Comparison of ENCODE assay signal across 39 mouse cellular contexts in genomic region chr5:18004824-18005611, GRCm38 (mm10). TPM values are rescaled to one million over a fixed set of nuclear protein-coding genes. Genes with fewer than 3 reads are reported as not detected.
DNase-seq lines count a peak whose midpoint lies in the region; ATAC-seq and TF ChIP-seq lines count a peak whose summit lies in the region.
"Had no signal": no experiment of that assay in that cellular context is flagged by ENCODE, and none has a peak within 500 bp of the region (broad histone marks: within the 10 kb centered on the region; RNA-seq: fewer than 3 reads in every experiment).

No protein-coding gene starts in this region.

- no peak for TF ChIP-seq POLR2A in testis, adult 2 months (IDR thresholded peaks at IDR 0.05; ENCODE audit: control insufficient read depth, low read depth, low read length)

- H3K9me3 ChIP-seq in hindbrain, embryonic 14.5 days (ENCODE audit: control insufficient read depth, low read length) = no peaks in the 10 kb centered on the region
- H3K9me3 ChIP-seq in hindbrain, embryonic 12.5 days (replicated peaks) = no peaks in the 10 kb centered on the region
- H3K9me3 ChIP-seq: embryonic facial prominence, embryonic 13.5 days; forebrain, embryonic 12.5 days; heart, embryonic 13.5 days; hindbrain, embryonic 15.5 days; intestine, embryonic 15.5 days; limb, embryonic 10.5 days; limb, embryonic 15.5 days; liver, embryonic 13.5 days; megakaryocyte, embryonic 14.5 days; stomach, embryonic 15.5 days had no signal

- no peak for TF ChIP-seq CTCF in gastrocnemius, adult 2 months (IDR thresholded peaks at IDR 0.05)
- no peak for TF ChIP-seq CTCF in testis, adult 2 months (IDR thresholded peaks at IDR 0.05; ENCODE audit: control insufficient read depth, insufficient read depth, insufficient replicate concordance, low read depth, low read length)

- peak; percentile 27; the same call in 1 of the 2 replicates for ATAC-seq in hindbrain, embryonic 14.5 days (ENCODE audit: low FRiP score)
- no peak for ATAC-seq in hindbrain, embryonic 12.5 days (ENCODE audit: low FRiP score)
- ATAC-seq: CD4-positive, CD25-positive, alpha-beta regulatory T cell, adult 4 months; intestine, embryonic 15.5 days; lung, postnatal 0 days had no signal

- DNase-seq in gastrocnemius, adult 2 months = peak; percentile 19
- DNase-seq in gastrocnemius, postnatal 14 days = no peak
- DNase-seq in hindbrain, embryonic 14.5 days (ENCODE audit: low spot score) = no peak
- DNase-seq in testis, postnatal 14 days (ENCODE audit: low spot score) = no peak
- no peak for DNase-seq in adrenal gland, adult 18-20 months (ENCODE audit: low spot score in 2 of 2)
- DNase-seq: adrenal gland, adult 2 months; adrenal gland, postnatal 36 days; cerebellum, adult 8-10 months; cerebellum, postnatal 36 days; embryo, embryonic 11 days; gastrocnemius, postnatal 25 days; heart, postnatal 14 days; kidney, adult 8-10 months; kidney, postnatal 4 days; liver, embryonic 13.5 days; lung, adult 18-20 months; lung, postnatal 4 days; right cerebral cortex, postnatal 25 days; thymus, adult 18-20 months; thymus, postnatal 25 days had no signal

- H3K9ac ChIP-seq in hindbrain, embryonic 14.5 days = no peak overlapping the region
- H3K9ac ChIP-seq in hindbrain, embryonic 12.5 days = no peak overlapping the region
- H3K9ac ChIP-seq: embryonic facial prominence, embryonic 13.5 days; forebrain, embryonic 12.5 days; heart, embryonic 13.5 days; hindbrain, embryonic 15.5 days; intestine, embryonic 15.5 days; limb, embryonic 15.5 days; liver, embryonic 13.5 days; stomach, embryonic 15.5 days had no signal

- peak overlapping the region; percentile 38; the same call in 1 of the 2 replicates for H3K27ac ChIP-seq in gastrocnemius, adult 2 months
- H3K27ac ChIP-seq in hindbrain, embryonic 14.5 days = no peak overlapping the region
- no peak overlapping the region for H3K27ac ChIP-seq in hindbrain, embryonic 12.5 days
- H3K27ac ChIP-seq in testis, adult 2 months (ENCODE audit: control insufficient read depth, insufficient read depth, low read depth, low read length) = peak overlapping the region; percentile 36
- H3K27ac ChIP-seq: embryonic facial prominence, embryonic 13.5 days; forebrain, embryonic 12.5 days; heart, embryonic 13.5 days; hindbrain, embryonic 15.5 days; intestine, embryonic 15.5 days; kidney, postnatal 0 days; limb, embryonic 10.5 days; limb, embryonic 15.5 days; liver, embryonic 13.5 days; stomach, embryonic 15.5 days had no signal

- no peak overlapping the region for H3K4me3 ChIP-seq in gastrocnemius, adult 2 months
- H3K4me3 ChIP-seq in hindbrain, embryonic 14.5 days (replicated peaks; ENCODE audit: low read length) = no peak overlapping the region
- no peak overlapping the region for H3K4me3 ChIP-seq in hindbrain, embryonic 12.5 days
- peak overlapping the region; percentile 53 for H3K4me3 ChIP-seq in testis, adult 2 months (ENCODE audit: control insufficient read depth, low read depth, low read length)
- H3K4me3 ChIP-seq: embryonic facial prominence, embryonic 13.5 days; forebrain, embryonic 12.5 days; heart, embryonic 13.5 days; hindbrain, embryonic 15.5 days; intestine, embryonic 15.5 days; limb, embryonic 10.5 days; limb, embryonic 15.5 days; liver, embryonic 13.5 days; megakaryocyte, embryonic 14.5 days; stomach, embryonic 15.5 days had no signal

- H3K27me3 ChIP-seq in hindbrain, embryonic 14.5 days (ENCODE audit: control insufficient read depth, insufficient read depth, low read length) = no peaks in the 10 kb centered on the region
- no peaks in the 10 kb centered on the region for H3K27me3 ChIP-seq in hindbrain, embryonic 12.5 days
- no peaks in the 10 kb centered on the region for H3K27me3 ChIP-seq in testis, adult 2 months (ENCODE audit: control insufficient read depth, insufficient read depth, low read length)
- H3K27me3 ChIP-seq: embryonic facial prominence, embryonic 13.5 days; forebrain, embryonic 12.5 days; heart, embryonic 13.5 days; hindbrain, embryonic 15.5 days; intestine, embryonic 15.5 days; limb, embryonic 15.5 days; liver, embryonic 13.5 days; megakaryocyte, embryonic 14.5 days; stomach, embryonic 15.5 days had no signal

- WGBS in hindbrain, embryonic 14.5 days = 70% methylated on average over 3 of the region's 3 CpGs
- 60% methylated on average over 3 of the region's 3 CpGs for whole genome bisulfite sequencing in hindbrain, embryonic 12.5 days

- H3K4me2 ChIP-seq in hindbrain, embryonic 14.5 days (replicated peaks) = no peak overlapping the region
- no peak overlapping the region for H3K4me2 ChIP-seq in hindbrain, embryonic 12.5 days (replicated peaks)
- H3K4me2 ChIP-seq: embryonic facial prominence, embryonic 13.5 days; forebrain, embryonic 12.5 days; heart, embryonic 13.5 days; hindbrain, embryonic 15.5 days; intestine, embryonic 15.5 days; limb, embryonic 15.5 days; liver, embryonic 13.5 days; stomach, embryonic 15.5 days had no signal

- no peaks in the 10 kb centered on the region for H3K36me3 ChIP-seq in hindbrain, embryonic 14.5 days (replicated peaks; ENCODE audit: control insufficient read depth, insufficient read depth)
- no peaks in the 10 kb centered on the region for H3K36me3 ChIP-seq in hindbrain, embryonic 12.5 days
- H3K36me3 ChIP-seq in testis, adult 2 months (ENCODE audit: control insufficient read depth, insufficient read depth, low read length) = no peaks in the 10 kb centered on the region
- H3K36me3 ChIP-seq: embryonic facial prominence, embryonic 13.5 days; forebrain, embryonic 12.5 days; heart, embryonic 13.5 days; hindbrain, embryonic 15.5 days; intestine, embryonic 15.5 days; limb, embryonic 10.5 days; limb, embryonic 15.5 days; liver, embryonic 13.5 days; stomach, embryonic 15.5 days had no signal

- no peaks in the 10 kb centered on the region for H3K4me1 ChIP-seq in hindbrain, embryonic 14.5 days (replicated peaks; ENCODE audit: control insufficient read depth, insufficient read depth, low read length)
- no peaks in the 10 kb centered on the region for H3K4me1 ChIP-seq in hindbrain, embryonic 12.5 days
- no peaks in the 10 kb centered on the region; the same call in none of the 2 replicates for H3K4me1 ChIP-seq in testis, adult 2 months (ENCODE audit: control insufficient read depth, insufficient read depth, low read length)
- H3K4me1 ChIP-seq: embryonic facial prominence, embryonic 13.5 days; forebrain, embryonic 12.5 days; heart, embryonic 13.5 days; hindbrain, embryonic 15.5 days; intestine, embryonic 15.5 days; limb, embryonic 10.5 days; limb, embryonic 15.5 days; liver, embryonic 13.5 days; stomach, embryonic 15.5 days had no signal

- intact Hi-C loops in gastrocnemius, adult 2 months (cut with DNase I) = no loop called here
- intact Hi-C loops in gastrocnemius, postnatal 14 days (cut with DNase I; ENCODE audit: low total_unique reads) = no loop called here

RNA-seq across cellular contexts. Expression of gene Gnat3, which starts 42.7 kb away (rescaled TPM):
- total RNA-seq in gastrocnemius, adult 2 months (2021) = under 1 TPM in 1 of 2 experiments, not detected in 1; 0.17 TPM
- total RNA-seq in gastrocnemius, postnatal 14 days (2021) = under 1 TPM in 1 of 2 experiments, not detected in 1; 0.16 TPM
- not detected in 2 replicates for polyA plus RNA-seq in hindbrain, embryonic 14.5 days (2014; fragmentation: Nextera tagmentation; extraction: Ambion mirVana)
- polyA plus RNA-seq in hindbrain, embryonic 12.5 days (2016; fragmentation: Nextera tagmentation; extraction: Ambion mirVana) = 0.78 and 1.4 TPM in 2 replicates
- polyA plus RNA-seq in testis, adult 2 months (2012; rRNA removed) = not detected in 2 replicates
- not detected for total RNA-seq in adrenal gland, adult 18-20 months (2021)
- total RNA-seq: layer of hippocampus, adult 8-10 months; layer of hippocampus, postnatal 25 days; left cerebral cortex, adult 8-10 months; neutrophil, adult 5-6 weeks had no signal
- polyA plus RNA-seq: adrenal gland, adult 2 months; brain, embryonic 14.5 days; CD4-positive, CD25-positive, alpha-beta regulatory T cell, adult 4 months; embryonic facial prominence, embryonic 13.5 days; forebrain, embryonic 12.5 days; heart, embryonic 13.5 days; hindbrain, embryonic 15.5 days; intestine, embryonic 15.5 days; kidney, postnatal 0 days; limb, embryonic 10.5 days; limb, embryonic 15.5 days; liver, embryonic 13.5 days; stomach, embryonic 15.5 days had no signal

Comparison
In these comparisons a context has a peak if more than half of its experiments do, and no peak if none do; other contexts are left out.
1. H3K27ac ChIP-seq: peak in gastrocnemius, adult 2 months (single experiment) and testis, adult 2 months (single experiment); none in hindbrain, embryonic 14.5 days (single experiment) and hindbrain, embryonic 12.5 days (single experiment).